Mouse (Mus musculus) heart, adult 2 months (tissue): Measurements from ENCODE around the gene Fam149a.

Experiments used
- CTCF ChIP-seq: fragments of 200-600 bp; IDR thresholded peaks from 2 replicates; pipeline ENCODE4 v1.8.1; 2022; ENCODE audit warnings: antibody characterized with exemption, mild to moderate bottlenecking, moderate library complexity
- EP300 ChIP-seq: fragments of 200-500 bp; IDR thresholded peaks from 2 replicates; pipeline ENCODE4 v1.6.1; 2011; ENCODE audit warnings: low read depth, low read length, control low read depth; ENCODE audit not compliant: insufficient read depth
- POLR2A ChIP-seq: fragments of 200-500 bp; IDR thresholded peaks from 2 replicates; pipeline ENCODE4 v1.6.1; 2011; ENCODE audit warnings: mild to moderate bottlenecking, low read depth, low read length, control low read depth; ENCODE audit not compliant: insufficient read depth

- no peak for TF ChIP-seq EP300
- no peak for TF ChIP-seq POLR2A
- no peak for TF ChIP-seq CTCF
Measured at GRCm38 (mm10) chr8:45410882-45411281, 28.8 kb upstream of the Fam149a start, which contains the start of gene Tlr3.
